ENCODE assay signal across 15 mouse cellular contexts in genomic region chr4:117052626-117053025, GRCm38 (mm10). TPM values are rescaled to one million over a fixed set of nuclear protein-coding genes. Genes with fewer than 3 reads are reported as not detected.
A peak's percentile ranks its signal among the peaks of the same experiment; 100 is the strongest.
DNase-seq lines count a peak whose midpoint lies in the region; ATAC-seq lines count a peak whose summit lies in the region.
"Had no signal": no experiment of that assay in that cellular context is flagged by ENCODE, and none has a peak within 500 bp of the region (broad histone marks: within the 10 kb centered on the region; RNA-seq: fewer than 3 reads in every experiment).

No protein-coding gene starts in this region.

- H3K27ac ChIP-seq in hindbrain, embryonic 15.5 days (replicated peaks), result 0 out of 2 replicates have a peak overlapping the region, but pooled peaks have one; percentile 43
- H3K27ac ChIP-seq in hindbrain, embryonic 11.5 days (ENCODE audit: low read depth, low read length), result no peak overlapping the region
- no peak overlapping the region for H3K27ac ChIP-seq in forebrain, embryonic 15.5 days (replicated peaks)
- H3K27ac ChIP-seq: left cerebral cortex, adult 2 months; liver, embryonic 14.5 days; macrophage had no signal

- no peaks in the 10 kb centered on the region for H3K36me3 ChIP-seq in hindbrain, embryonic 15.5 days
- H3K36me3 ChIP-seq in hindbrain, embryonic 11.5 days (ENCODE audit: control insufficient read depth, insufficient read depth, low read length), result no peaks in the 10 kb centered on the region
- no peaks in the 10 kb centered on the region for H3K36me3 ChIP-seq in forebrain, embryonic 15.5 days

- no peak overlapping the region for H3K9ac ChIP-seq in hindbrain, embryonic 15.5 days
- H3K9ac ChIP-seq in hindbrain, embryonic 11.5 days (ENCODE audit: low read depth, low read length), result no peak overlapping the region
- no peak overlapping the region for H3K9ac ChIP-seq in forebrain, embryonic 15.5 days (replicated peaks)
- H3K9ac ChIP-seq: liver, embryonic 14.5 days had no signal

- WGBS in hindbrain, embryonic 15.5 days, result 52% methylated on average over 4 of the region's 4 CpGs
- WGBS in hindbrain, embryonic 11.5 days, result 87% methylated on average over 4 of the region's 4 CpGs
- WGBS in forebrain, embryonic 15.5 days, result 75% methylated on average over 4 of the region's 4 CpGs

- H3K4me2 ChIP-seq in hindbrain, embryonic 15.5 days, result no peak overlapping the region
- no peak overlapping the region for H3K4me2 ChIP-seq in hindbrain, embryonic 11.5 days (replicated peaks; ENCODE audit: low read depth, low read length)
- no peak overlapping the region for H3K4me2 ChIP-seq in forebrain, embryonic 15.5 days (replicated peaks)

- no peaks in the 10 kb centered on the region for H3K27me3 ChIP-seq in hindbrain, embryonic 15.5 days
- H3K27me3 ChIP-seq in hindbrain, embryonic 11.5 days (ENCODE audit: control insufficient read depth, insufficient read depth, low read length), result no peaks in the 10 kb centered on the region
- no peaks in the 10 kb centered on the region for H3K27me3 ChIP-seq in forebrain, embryonic 15.5 days
- H3K27me3 ChIP-seq: CH12.LX had no signal

- no peak for ATAC-seq in hindbrain, embryonic 15.5 days (ENCODE audit: low FRiP score, low read depth)
- no peak for ATAC-seq in hindbrain, embryonic 11.5 days (ENCODE audit: low FRiP score)
- ATAC-seq in forebrain, embryonic 15.5 days (replicated peaks), result no peak

- H3K9me3 ChIP-seq in hindbrain, embryonic 15.5 days, result no peaks in the 10 kb centered on the region
- no peaks in the 10 kb centered on the region for H3K9me3 ChIP-seq in hindbrain, embryonic 11.5 days (ENCODE audit: control insufficient read depth, low read length)
- no peaks in the 10 kb centered on the region for H3K9me3 ChIP-seq in forebrain, embryonic 15.5 days

- H3K4me3 ChIP-seq in hindbrain, embryonic 15.5 days, result no peak overlapping the region
- no peak overlapping the region for H3K4me3 ChIP-seq in hindbrain, embryonic 11.5 days (ENCODE audit: low read depth, low read length)
- no peak overlapping the region for H3K4me3 ChIP-seq in forebrain, embryonic 15.5 days
- H3K4me3 ChIP-seq: left cerebral cortex, adult 2 months had no signal

- H3K4me1 ChIP-seq in hindbrain, embryonic 15.5 days (replicated peaks), result no peaks in the 10 kb centered on the region
- H3K4me1 ChIP-seq in hindbrain, embryonic 11.5 days (replicated peaks; ENCODE audit: control insufficient read depth, insufficient read depth, low read length), result no peaks in the 10 kb centered on the region
- H3K4me1 ChIP-seq in forebrain, embryonic 15.5 days, result peaks cover 8% of the 10 kb centered on the region; the same call in 1 of the 2 replicates

- no peak for DNase-seq in hindbrain, embryonic 11.5 days (ENCODE audit: low spot score)
- DNase-seq in MN1 (ENCODE audit: low spot score) (peak; percentile 79), adipocyte (ENCODE audit: low spot score) (peak; percentile 48)
- DNase-seq in heart, postnatal 4 days, result peak; percentile 54
- DNase-seq in thymus, adult 18-20 months, result no peak
- DNase-seq: adrenal gland, postnatal 14 days; kidney, postnatal 25 days; thymus, postnatal 4 days had no signal

RNA-seq across cellular contexts. Expression of gene Eif2b3, which starts 33.4 kb away (rescaled TPM):
- polyA plus RNA-seq in hindbrain, embryonic 15.5 days (2015; fragmentation: Nextera tagmentation; extraction: Ambion mirVana), result 43.8 and 46.8 TPM in 2 replicates
- polyA plus RNA-seq in hindbrain, embryonic 11.5 days (2014; fragmentation: Nextera tagmentation; extraction: Ambion mirVana), result 51.9 and 53.0 TPM in 2 replicates
- total RNA-seq in heart, postnatal 4 days (2021), result 10 to 100 TPM; 19.1 to 20.1 TPM
- 42.8 and 43.0 TPM in 2 replicates for polyA plus RNA-seq in forebrain, embryonic 15.5 days (2015; fragmentation: Nextera tagmentation; extraction: Ambion mirVana)

RNA-seq across cellular contexts. Expression of gene Ptch2, which starts 43.2 kb away (rescaled TPM):
- 7.3 and 8.0 TPM in 2 replicates for polyA plus RNA-seq in hindbrain, embryonic 15.5 days (2015; fragmentation: Nextera tagmentation; extraction: Ambion mirVana)
- 1.4 and 1.9 TPM in 2 replicates for polyA plus RNA-seq in hindbrain, embryonic 11.5 days (2014; fragmentation: Nextera tagmentation; extraction: Ambion mirVana)
- 1 to 10 TPM; 4.0 to 5.0 TPM for total RNA-seq in heart, postnatal 4 days (2021)
- 3.6 and 3.8 TPM in 2 replicates for polyA plus RNA-seq in forebrain, embryonic 15.5 days (2015; fragmentation: Nextera tagmentation; extraction: Ambion mirVana)
- total RNA-seq: hematopoietic stem cell, adult 5-6 weeks had no signal
- polyA plus RNA-seq: macrophage had no signal

RNA-seq across cellular contexts. Expression of gene Hectd3, which starts 57.5 kb away (rescaled TPM):
- polyA plus RNA-seq in hindbrain, embryonic 15.5 days (2015; fragmentation: Nextera tagmentation; extraction: Ambion mirVana), result 25.3 and 30.1 TPM in 2 replicates
- 7.8 and 12.6 TPM in 2 replicates for polyA plus RNA-seq in hindbrain, embryonic 11.5 days (2014; fragmentation: Nextera tagmentation; extraction: Ambion mirVana)
- total RNA-seq in heart, postnatal 4 days (2021), result 10 to 100 TPM; 11.3 to 15.1 TPM
- 25.5 and 28.3 TPM in 2 replicates for polyA plus RNA-seq in forebrain, embryonic 15.5 days (2015; fragmentation: Nextera tagmentation; extraction: Ambion mirVana)

RNA-seq across cellular contexts. Expression of gene Urod, which starts 58.4 kb away (rescaled TPM):
- polyA plus RNA-seq in hindbrain, embryonic 15.5 days (2015; fragmentation: Nextera tagmentation; extraction: Ambion mirVana), result 56.6 and 59.4 TPM in 2 replicates
- polyA plus RNA-seq in hindbrain, embryonic 11.5 days (2014; fragmentation: Nextera tagmentation; extraction: Ambion mirVana), result 97.3 and 110 TPM in 2 replicates
- 10 to 100 TPM; 80.0 to 83.1 TPM for total RNA-seq in heart, postnatal 4 days (2021)
- 72.2 and 76.7 TPM in 2 replicates for polyA plus RNA-seq in forebrain, embryonic 15.5 days (2015; fragmentation: Nextera tagmentation; extraction: Ambion mirVana)

Comparison
In these comparisons a context has a peak if more than half of its experiments do, and no peak if none do; other contexts are left out.
1. DNase-seq: peak in MN1 (single experiment), adipocyte (single experiment) and heart, postnatal 4 days (single experiment); none in hindbrain, embryonic 11.5 days (single experiment) and thymus, adult 18-20 months (0 of 2).